In genomic region chr11:32696446-32697090, GRCm38 (mm10) we compare ENCODE assay signal across 18 mouse cellular contexts. TPM values are rescaled to one million over a fixed set of nuclear protein-coding genes. Genes with fewer than 3 reads are reported as not detected.
A peak's percentile ranks its signal among the peaks of the same experiment; 100 is the strongest.
DNase-seq lines count a peak whose midpoint lies in the region; ATAC-seq and TF ChIP-seq lines count a peak whose summit lies in the region.
"Had no signal": no experiment of that assay in that cellular context is flagged by ENCODE, and none has a peak within 500 bp of the region (broad histone marks: within the 10 kb centered on the region; RNA-seq: fewer than 3 reads in every experiment).

No protein-coding gene starts in this region.

- H3K27ac ChIP-seq in heart, postnatal 0 days (ENCODE audit: low read depth), result 0 out of 2 replicates have a peak overlapping the region, but pooled peaks have one; percentile 25
- peak overlapping the region; percentile 83 for H3K27ac ChIP-seq in testis, adult 2 months (ENCODE audit: control insufficient read depth, insufficient read depth, low read depth, low read length)
- H3K27ac ChIP-seq: embryonic facial prominence, embryonic 10.5 days; hindbrain, embryonic 15.5 days; macrophage; stomach, embryonic 15.5 days had no signal

- no peak for TF ChIP-seq POLR2A in testis, adult 2 months (IDR thresholded peaks at IDR 0.05; ENCODE audit: control insufficient read depth, low read depth, low read length)

- H3K9me3 ChIP-seq in heart, postnatal 0 days (replicated peaks; ENCODE audit: control insufficient read depth, low read length), result no peaks in the 10 kb centered on the region
- H3K9me3 ChIP-seq: embryonic facial prominence, embryonic 10.5 days; hindbrain, embryonic 15.5 days; stomach, embryonic 15.5 days had no signal

- H3K9ac ChIP-seq in heart, postnatal 0 days (replicated peaks; ENCODE audit: low read depth, low read length), result no peak overlapping the region
- H3K9ac ChIP-seq: hindbrain, embryonic 15.5 days; stomach, embryonic 15.5 days had no signal

- no peak for DNase-seq in heart, postnatal 0 days (ENCODE audit: low spot score)
- DNase-seq in heart, postnatal 4 days, result no peak
- DNase-seq in testis, postnatal 14 days (ENCODE audit: low spot score), result no peak
- DNase-seq in kidney, postnatal 14 days, result peak; percentile 46
- DNase-seq in adrenal gland, postnatal 36 days, result no peak
- DNase-seq: adrenal gland, adult 8-10 months; cerebellum, adult 9-10 months; heart, postnatal 10 days; left cerebral cortex, postnatal 4 days; midbrain, embryonic 14.5 days; spleen, adult 18-20 months had no signal

- no peak for TF ChIP-seq CTCF in heart, postnatal 0 days (IDR thresholded peaks at IDR 0.05; ENCODE audit: low read depth)
- no peak for TF ChIP-seq CTCF in testis, adult 2 months (IDR thresholded peaks at IDR 0.05; ENCODE audit: control insufficient read depth, insufficient read depth, insufficient replicate concordance, low read depth, low read length)

- peaks cover 45% of the 10 kb centered on the region for H3K4me1 ChIP-seq in heart, postnatal 0 days (ENCODE audit: control insufficient read depth, insufficient read depth)
- peaks cover 11% of the 10 kb centered on the region for H3K4me1 ChIP-seq in testis, adult 2 months (ENCODE audit: control insufficient read depth, insufficient read depth, low read length)

- no peak overlapping the region for H3K4me2 ChIP-seq in heart, postnatal 0 days (ENCODE audit: low read depth, low read length)
- H3K4me2 ChIP-seq: hindbrain, embryonic 15.5 days; stomach, embryonic 15.5 days had no signal

- H3K36me3 ChIP-seq in heart, postnatal 0 days (replicated peaks; ENCODE audit: control insufficient read depth, insufficient read depth, low read length), result no peaks in the 10 kb centered on the region
- H3K36me3 ChIP-seq in testis, adult 2 months (ENCODE audit: control insufficient read depth, insufficient read depth, low read length), result no peaks in the 10 kb centered on the region
- H3K36me3 ChIP-seq: embryonic facial prominence, embryonic 10.5 days; hindbrain, embryonic 15.5 days; stomach, embryonic 15.5 days had no signal

- no peaks in the 10 kb centered on the region for H3K27me3 ChIP-seq in heart, postnatal 0 days (ENCODE audit: control insufficient read depth, insufficient read depth, low read length)
- H3K27me3 ChIP-seq in testis, adult 2 months (ENCODE audit: control insufficient read depth, insufficient read depth, low read length), result no peaks in the 10 kb centered on the region
- H3K27me3 ChIP-seq: hindbrain, embryonic 15.5 days; stomach, embryonic 15.5 days had no signal

- no peak for TF ChIP-seq EP300 in heart, postnatal 0 days (IDR thresholded peaks at IDR 0.05; ENCODE audit: low read depth)

- 67% methylated on average over 2 of the region's 2 CpGs for WGBS in heart, postnatal 0 days

- H3K4me3 ChIP-seq in heart, postnatal 0 days (ENCODE audit: low read depth, low read length), result no peak overlapping the region
- H3K4me3 ChIP-seq in testis, adult 2 months (ENCODE audit: control insufficient read depth, low read depth, low read length), result no peak overlapping the region
- H3K4me3 ChIP-seq: embryonic facial prominence, embryonic 10.5 days; erythroblast, embryonic 14.5 days; hindbrain, embryonic 15.5 days; stomach, embryonic 15.5 days had no signal

- no peak for ATAC-seq in heart, postnatal 0 days (ENCODE audit: insufficient read depth, low read depth)
- ATAC-seq in frontal cortex, adult (ENCODE audit: low TSS enrichment), result no peak

RNA-seq across cellular contexts. Expression of gene Fbxw11, which starts 54.0 kb away (rescaled TPM):
- total RNA-seq in heart, postnatal 0 days (2014; rRNA removed; ENCODE audit: low replicate concordance), result 58.3 and 80.4 TPM in 2 replicates
- 40.5 and 45.9 TPM in 2 replicates for polyA plus RNA-seq in heart, postnatal 0 days (2015; fragmentation: Nextera tagmentation; extraction: Ambion mirVana)
- total RNA-seq in heart, postnatal 4 days (2021), result 10 to 100 TPM; 77.1 to 77.3 TPM
- polyA plus RNA-seq in testis, adult 2 months (2012; rRNA removed), result 11.7 and 13.8 TPM in 2 replicates
- total RNA-seq in adrenal gland, postnatal 36 days (2021), result 100 to 1,000 TPM; 107 to 111 TPM
